Mouse (Mus musculus) kidney, adult 9 months (tissue): ENCODE measurements around the gene Gm28051.

Experiments used
- DNase-seq: peaks from one replicate; pipeline ENCODE4 v3.0.0; 2022

Gm28051 gene

DNA sequence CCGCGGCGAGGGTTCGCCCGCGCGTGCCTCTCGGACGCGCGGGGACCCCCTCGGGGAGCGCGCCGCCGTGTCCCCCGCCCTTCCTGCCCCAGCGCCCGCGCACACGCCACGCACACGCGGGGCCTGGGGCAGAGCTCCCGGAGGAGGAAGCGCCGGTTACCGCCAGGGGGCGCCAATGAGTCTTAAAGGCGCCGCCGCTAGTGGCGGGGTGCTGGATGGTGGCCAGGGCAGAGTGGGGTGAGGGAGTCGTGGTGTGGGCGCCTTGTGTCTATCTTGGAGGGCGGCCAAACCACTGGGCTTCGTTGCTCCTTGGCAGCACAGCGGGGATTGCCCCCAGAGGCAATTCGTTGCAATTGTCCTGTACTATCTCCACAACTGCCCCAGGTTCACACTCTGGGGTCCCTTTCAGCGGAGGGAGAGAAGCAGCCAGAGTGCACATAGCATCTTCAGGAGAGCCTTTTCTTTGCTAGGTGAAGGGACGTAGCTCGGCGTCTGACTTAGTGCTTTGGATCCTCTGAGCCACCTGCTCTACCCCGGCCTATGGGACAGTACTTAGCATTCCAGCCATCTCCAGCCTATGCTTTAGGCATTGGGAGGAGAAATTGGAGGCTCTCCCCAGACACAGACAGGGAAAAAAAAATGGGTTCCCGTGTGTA, 52.2 kb downstream of the Gm28051 start:
- DNase-seq, result peak; percentile 85

DNA sequence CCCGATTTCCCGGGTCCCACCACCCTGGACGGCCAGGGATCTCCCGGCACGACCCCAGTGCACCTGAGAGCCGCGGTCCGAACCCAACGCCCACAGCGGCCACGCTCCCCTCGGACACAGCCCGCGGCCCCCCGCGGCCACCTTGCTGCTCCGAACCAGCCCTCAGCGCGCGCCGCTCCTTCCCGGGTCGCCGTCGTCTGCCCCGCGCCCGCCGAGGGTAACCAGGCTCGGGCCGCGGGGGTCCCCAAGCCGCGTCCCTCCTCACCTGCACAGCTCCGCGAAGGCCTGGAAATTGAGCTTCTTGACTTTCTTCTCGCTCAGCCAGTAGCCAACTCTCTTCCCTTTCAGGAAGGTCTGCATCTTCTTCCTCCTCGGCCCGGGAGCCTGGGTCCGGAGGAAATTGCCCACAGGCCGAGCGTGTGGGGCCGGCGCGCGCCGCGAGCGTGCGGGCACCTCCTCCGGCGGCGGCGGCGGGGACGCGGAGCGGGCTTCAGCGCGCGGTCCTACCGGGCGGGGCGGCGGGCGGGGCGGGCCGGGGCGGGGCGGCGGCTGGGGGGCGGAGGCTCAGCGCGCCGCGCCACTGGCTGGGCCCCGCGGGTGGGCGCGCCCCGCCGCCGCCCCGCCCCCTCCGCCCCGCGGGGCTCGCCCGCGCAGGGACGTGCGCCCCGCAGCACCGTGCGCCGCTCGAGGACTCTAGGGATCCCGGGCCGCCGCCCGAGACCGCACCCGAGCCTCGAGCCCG, 52.9 kb downstream of the Gm28051 start, which contains the start of gene Itpk1:
Itpk1 (minus strand) TSS at position 474 of the 742 bp plus-strand sequence.
- DNase-seq, result no peak

DNA sequence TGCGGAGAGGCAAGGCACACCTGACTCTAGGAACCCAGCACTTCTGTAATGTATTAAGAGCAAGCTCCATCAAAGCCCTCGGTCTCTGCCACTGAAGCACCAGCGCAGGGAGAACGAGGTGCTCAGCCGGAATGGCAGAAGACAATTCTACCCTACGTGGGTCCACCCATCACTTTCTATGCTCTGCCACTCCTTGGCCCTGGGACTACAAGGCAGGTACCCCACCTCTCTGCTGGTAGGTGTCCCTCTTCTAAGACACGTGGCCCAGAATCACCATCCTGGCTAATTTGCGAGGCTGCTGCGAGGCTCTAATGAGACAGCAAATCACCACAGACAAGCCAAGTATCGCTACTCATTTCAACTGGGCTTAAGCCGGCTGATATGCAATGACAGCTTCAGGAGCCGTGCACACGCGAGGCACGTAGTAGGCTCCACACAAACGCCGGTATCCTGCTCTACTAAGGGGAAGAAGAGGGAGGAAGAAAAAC, 53.6 kb downstream of the Gm28051 start:
- DNase-seq, result no peak

DNA sequence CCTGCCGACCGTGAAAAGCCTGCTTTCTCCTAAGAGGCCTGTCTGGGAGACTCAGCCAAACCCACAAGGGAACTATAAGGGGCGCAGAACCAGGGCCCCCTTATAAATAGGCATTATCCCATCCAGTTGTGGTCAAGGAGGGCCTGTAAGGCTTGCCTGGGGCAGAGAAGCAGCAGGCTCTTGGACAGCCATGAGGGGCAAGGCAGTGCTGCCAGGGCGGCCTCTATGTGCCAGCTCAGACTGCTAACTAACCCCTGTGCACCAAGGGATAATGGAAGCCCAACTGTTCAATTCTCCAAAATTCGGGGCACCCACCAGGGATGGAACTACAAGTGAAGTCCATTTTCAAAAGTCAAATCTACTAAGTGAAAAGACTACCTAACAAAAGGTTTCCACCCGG, 54.1 kb downstream of the Gm28051 start:
- DNase-seq, result no peak

DNA sequence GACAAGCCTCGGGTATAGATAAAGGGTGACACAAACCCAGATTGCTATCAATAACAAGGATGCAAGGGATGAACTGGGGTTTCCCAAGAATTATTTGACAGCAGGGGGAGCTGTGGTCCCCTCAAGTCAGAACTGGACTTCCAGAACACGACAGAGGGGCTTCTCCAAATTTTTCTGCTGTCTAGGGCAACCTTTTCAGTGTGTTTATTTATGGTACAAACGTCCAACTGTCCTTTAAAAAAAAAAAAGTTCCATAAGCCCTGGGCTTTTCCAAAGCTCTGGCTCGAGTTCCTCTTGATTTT, 54.5 kb downstream of the Gm28051 start:
- DNase-seq, result no peak

DNA sequence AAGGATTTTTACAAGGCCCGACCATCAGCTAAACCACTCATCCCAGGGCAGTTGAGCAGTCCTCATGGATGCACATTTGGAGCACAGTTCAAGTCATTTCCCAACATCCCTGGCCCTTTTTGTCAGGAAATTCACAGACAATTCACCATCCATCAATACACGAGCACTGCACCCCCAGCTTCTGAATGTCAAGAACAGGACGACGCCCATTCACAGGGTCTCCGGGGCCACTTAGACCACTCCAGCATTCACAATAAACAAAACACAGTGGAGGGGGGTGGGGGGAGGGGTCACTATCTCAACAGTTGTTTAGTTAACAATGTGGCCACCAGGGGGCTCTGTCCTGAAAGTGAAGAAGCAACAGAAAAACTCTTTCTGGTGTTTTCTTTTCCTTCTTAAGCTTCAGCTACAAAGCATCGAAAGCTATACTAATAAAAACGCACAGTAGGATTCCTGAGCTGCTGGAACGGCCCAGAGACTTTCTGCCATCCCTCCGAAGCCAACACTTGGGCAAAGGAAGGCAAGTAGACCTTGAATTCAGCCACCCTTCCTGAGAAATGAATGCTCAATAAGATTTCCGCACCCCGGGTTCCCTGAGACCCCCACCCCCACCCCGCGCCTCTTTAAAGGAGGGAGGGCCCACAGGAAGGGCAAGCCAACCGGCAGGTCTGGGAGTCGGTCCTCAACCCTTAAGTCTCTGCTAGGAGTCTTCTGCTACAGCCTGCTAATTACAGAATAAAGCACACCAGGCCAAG, 55.0 kb downstream of the Gm28051 start:
- peak; percentile 85 for DNase-seq

DNA sequence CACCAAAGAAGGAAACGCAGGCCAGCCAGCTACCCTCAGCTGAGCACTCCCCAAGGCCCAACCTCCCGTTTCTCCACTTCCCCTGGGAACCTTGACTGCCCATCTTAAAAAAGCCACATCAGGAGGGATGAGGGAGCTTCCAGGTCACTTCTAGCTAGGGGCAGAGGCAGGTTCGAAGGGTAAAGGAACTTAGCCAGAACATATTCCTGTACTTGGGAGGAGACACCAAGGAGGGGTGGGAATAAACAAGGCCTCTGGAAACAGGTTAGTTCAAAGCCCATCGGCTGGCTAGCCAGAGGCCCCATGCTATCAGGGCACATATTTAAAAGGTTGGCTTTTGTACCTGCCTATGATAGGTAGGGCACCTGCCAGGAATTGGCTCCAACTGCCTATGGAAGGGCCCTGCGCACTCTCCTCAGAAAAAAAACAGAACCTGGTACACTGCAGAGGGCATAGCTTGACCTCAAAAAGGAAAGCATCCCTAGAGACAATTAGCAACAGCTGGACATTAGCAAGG, 55.8 kb downstream of the Gm28051 start:
- DNase-seq, result no peak

DNA sequence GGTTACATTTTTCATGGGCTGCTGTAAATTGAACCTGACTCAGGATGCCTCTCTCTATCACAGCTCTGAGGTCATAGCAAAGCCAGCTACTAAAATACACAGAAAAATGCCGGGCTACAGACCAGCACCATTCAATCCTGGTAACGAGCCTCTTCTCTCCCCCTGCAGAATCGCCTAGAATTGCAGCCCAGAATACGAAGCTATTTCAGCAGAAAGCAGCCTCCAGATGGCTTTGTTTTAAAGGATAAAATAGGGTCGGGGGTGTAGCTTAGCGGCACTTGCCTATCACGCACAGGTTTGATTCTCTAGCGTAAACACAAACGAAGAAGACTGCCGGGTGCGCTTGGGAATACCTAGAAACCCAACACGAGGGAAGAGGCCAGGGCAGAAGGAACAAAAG, 57.1 kb downstream of the Gm28051 start:
- DNase-seq, result no peak

DNA sequence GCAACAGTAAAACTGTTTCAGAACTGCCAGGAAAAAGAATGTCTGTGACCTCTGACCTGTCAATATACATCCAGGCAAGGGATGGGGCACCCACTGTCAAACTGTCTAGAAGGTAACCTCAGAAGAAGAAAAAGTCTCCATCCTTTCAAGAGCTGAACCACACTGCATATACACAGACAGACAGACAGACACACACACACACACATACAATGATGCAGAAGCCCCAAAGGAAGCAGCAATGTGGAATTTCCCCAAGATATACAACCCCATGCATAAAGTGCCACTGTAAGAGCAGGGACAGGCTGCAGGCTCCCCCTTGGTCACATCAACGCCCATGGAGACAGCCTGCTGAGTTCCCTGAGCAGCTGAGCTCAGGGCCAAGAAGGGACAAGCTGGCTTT, 58.4 kb downstream of the Gm28051 start:
- no peak for DNase-seq

DNA sequence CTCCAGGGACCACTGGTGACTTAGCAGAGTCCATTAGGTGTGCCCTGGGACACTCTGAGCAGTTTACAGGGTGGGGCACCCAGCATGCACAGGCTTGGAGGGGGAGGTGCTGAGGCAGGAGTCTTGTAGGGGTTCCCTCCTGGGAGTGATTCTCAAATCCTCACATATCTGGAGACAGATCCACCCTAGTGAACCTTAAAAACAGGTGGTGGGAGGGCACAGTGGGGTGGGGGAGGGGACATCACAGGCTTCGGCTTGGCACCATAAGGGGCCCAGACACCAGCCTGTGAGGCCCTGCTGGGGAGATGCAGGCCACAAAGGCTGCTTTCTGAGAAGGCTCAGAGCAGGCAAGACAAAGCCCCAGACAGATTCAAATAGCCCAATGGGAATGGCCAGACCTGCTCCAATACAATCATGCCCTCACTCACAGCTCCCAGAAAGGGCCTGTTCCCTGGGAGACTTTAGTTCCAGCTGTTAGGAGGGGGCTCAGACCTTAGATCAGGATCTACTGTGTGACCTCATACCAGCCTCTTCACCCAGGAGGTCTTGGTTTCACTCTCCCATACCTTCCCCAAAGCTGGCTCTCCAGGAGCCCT, 59.4 kb downstream of the Gm28051 start:
- no peak for DNase-seq

DNA sequence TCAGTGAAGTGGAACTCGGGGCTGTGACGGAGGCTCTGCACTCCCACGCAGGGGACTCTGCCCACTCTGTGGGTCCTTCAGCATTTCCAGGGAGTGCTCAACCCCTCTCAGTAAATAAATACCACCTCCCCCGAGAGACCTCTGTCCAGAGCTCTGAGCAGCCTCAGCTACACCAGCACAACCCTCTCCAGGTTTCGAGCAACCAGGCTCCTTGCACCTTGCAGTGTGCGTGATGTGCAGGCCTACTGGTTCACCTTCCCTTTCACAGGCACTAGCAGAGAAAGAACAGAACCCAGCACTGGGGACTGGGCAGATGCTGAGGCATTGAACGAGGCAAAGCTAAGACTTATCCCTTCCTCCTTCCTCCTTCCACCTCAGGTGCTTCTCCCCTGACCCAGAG, 60.2 kb downstream of the Gm28051 start:
- DNase-seq, result no peak

DNA sequence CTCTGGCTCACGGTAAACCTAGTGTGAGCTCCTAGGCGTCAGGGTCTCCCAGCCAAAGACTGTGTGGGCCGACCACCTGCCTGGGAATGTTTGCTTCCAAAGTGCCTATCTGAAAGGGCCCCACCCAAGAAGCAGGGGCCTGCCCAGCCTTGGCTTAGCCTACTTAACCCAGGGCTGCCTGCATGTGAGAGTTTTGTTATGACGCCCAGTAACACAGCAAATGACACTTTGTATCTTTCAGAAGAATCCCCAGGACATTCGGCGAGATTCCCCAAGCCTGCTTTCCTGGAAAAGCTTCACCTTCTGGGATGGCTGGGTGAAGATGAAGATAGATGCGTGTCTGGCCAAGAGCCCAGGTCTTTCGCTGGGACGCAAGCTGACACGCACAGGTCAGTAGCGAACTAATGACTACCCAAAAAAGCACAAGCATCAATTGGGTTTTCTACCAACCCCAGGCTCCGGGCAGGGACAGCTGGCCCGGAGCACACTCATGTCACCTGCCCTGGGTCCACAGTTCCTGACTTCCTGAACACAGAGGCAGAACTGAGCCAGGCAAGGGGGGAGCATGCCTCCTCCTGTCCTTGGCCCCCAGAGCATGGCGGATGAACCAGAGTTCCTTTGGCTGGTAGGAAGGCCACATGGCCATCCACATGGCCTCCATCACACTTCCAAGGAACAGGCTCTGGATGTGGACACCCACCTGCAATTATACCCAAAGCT, 60.8 kb downstream of the Gm28051 start:
- no peak for DNase-seq

DNA sequence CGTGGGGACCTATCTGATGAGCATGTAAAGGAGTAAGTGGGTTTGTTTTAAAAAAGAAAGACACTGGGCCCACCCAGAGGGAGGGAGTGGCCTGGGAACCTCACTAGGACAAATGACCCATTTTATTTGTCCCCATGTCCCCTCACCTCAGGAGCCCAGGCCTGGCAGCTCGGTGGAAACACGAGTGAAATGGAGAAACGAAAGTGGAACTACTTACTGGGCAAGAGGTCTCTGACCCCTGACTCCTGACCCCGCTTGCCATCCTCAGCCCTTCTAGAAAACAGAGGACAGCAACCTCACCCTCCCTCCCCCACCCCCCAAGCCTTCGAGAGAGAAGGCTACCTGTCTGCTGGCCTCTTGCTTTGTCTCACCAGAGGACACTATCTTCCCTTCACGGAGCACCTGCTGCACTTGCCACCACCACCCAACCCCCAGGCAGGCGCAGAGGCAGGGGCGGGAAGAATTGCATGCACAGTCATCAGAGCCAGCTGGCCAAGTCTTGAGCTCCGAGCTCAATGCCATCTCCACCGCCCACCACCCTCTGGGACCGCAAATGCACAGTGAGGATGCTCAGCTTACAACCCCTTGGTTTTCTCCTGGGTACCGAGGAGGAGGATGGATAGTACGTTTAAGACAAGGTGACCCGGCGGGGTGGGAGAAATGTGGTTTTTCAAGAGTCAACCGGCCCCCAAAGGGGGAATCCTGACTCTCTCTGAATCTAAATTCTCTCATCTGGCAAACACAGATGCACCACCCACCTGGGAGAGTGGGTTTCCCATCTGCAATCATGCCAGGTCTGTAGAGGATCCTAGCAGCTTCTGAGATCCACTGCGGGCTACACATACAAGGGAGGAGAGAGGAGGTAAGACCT, 62.0 kb downstream of the Gm28051 start:
- DNase-seq, result no peak

DNA sequence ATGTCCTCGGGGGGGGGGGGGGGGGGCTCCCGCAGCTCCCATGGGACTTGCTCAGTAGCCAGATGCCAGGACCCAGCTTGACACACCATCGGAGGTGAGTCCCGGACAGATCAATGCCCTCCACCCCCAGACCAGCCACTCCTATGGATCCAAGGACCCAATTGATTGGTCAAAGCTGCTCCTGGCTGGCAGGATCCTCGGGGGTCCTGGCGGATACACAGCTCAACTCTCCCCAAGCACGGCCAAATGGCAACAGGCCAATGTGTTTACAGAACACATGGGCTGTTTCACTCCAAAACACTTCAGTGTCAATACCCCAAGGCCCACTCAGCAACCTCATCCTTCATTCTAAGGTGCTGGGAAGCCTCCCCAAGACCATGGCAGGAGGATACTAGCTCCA, 65.8 kb downstream of the Gm28051 start:
- DNase-seq, result no peak

DNA sequence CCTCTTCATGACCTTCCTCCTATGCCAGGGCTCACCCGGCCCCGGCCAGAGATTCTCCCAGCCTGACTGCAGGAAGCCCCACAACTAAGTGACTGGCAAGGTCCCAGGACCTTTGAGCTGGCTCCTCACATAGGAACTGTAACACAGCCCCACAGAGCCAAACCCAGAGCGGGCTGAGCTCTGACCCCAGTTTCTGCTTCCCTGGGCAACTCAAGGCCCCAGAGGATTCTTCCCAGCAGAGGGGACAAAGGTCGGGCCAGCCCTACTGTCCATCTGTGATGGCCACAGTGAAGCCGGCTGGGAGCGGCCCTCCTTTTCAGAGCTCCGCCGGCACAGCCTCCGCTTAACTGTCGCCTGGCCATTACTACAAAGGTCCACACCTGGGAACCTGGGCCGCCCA, 66.4 kb downstream of the Gm28051 start:
- DNase-seq, result peak; percentile 95

DNA sequence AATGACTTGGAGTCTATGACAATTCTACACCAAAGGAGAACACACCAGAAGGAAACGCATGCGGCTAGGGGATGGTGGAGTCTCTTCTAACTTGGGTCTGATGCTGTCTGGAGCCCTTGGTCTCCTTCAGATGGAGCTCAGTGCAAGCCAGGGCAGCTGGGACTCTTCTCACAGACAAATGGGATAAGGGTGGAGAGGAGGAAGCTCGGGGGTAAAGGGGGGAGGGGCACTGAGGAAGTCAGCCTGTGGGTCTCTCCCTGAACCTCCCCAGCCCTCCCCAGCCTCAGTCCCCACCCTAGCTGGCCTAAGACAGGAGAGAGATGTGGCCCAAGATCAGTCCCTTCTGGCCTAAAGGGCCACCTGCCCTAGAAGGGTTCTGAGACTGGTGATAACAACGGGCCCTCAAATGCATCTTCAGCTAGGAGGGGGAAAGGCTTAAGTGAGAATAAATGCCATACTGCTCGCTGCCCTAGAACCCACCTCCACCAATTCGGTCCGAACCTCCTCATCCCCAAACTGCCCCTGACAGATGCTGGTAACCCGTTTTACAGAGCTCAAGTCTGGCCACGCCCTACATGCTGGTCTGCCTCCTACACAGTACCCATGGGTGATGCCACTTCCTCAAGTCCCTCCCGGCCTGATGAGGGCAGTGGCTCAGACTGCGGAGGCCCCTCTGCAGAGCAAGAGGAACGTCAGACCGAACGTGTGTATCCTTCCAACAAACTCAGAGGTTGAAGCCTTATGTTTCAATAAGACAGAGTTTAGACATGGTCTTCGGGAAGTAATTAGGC, 67.6 kb downstream of the Gm28051 start:
- DNase-seq, result no peak

DNA sequence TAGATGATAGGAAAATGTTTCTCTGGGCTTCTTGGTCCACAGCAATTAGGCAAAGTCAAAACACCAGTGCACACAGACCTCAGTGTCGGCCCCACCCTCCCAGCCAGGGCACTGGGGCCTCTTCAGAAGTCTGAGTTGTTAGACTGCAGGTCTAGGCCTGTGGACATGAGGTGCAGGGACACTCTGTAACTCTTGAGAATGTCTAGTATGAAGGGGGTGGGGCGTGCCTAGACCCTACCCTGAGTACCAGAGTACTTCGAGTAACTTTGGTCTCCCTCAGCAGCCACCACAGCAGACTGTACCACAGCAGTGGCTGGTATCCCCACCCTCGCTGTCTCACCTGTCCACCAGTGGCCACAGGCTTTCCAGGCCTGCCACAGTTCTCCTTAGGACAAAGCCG, 71.2 kb downstream of the Gm28051 start:
- DNase-seq, result no peak

DNA sequence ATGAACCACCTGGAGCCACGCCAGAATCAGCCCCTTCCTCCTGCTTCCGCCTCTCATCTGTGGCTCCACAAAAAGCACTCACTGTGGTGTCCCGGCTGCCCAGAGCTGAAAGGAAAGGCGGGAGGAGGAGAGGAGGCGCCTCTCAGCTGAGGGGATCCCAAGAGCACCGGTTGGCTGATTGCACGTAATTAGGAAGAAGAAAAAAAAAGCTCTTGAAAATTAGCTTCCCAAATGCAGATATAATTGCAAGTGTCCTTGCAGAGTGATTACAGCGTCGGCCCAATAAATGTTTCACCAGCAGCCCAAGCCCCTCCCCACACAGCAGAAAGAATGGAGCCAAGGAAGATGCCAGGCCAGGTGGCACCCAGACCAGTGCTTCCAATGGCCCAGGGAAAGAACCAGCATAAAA, 72.0 kb downstream of the Gm28051 start:
- DNase-seq, result no peak

DNA sequence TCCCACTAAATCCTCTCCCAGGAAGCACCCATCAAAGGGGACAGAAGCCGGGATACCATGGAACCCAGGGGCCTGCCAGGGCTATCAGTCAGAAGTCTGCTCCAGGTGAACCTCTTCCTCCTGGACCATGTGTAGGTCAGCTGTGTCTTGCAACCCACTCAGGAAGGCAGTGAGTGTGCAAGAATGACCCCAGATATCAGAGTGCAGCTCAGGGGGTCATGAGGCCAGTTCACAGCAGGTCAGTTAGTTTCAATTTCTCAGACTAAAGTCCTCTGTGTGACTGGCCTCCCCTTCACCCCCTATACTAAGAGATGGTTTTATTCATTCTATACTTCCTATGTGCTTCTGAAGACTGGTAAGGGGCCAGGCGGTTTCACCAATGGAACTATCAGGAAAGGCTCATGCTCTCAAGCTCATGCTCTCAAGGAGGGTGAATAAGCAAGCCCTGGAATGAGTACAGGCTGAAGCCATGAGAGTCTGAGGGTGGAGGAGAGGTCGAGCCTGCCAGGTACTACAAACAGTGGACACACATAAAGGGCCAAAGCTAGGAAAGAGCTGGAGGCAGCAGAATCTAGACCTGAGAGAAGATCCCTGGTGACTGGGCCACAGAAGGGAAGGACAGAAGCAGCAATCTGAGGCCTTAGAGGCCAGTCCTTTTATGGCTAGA, 72.7 kb downstream of the Gm28051 start:
- DNase-seq, result no peak

DNA sequence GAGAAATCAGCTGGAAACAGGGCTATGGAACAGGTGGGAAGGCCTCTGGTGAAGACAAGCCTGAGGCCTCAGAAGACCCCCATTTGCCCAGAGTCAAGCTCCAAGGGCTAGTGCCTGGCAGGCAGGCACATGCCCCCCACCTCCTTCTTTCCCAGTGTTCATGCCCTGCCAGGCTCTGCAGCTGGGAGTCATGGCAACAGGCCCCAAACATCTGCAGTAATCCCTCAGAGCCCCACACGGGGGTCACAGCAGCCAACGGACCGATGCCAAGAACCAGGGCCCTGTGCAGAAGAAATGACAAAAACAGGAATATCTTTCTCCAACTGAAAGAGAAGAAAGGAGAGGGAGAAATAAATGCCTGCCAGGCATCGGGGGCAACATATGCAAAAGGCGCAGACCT, 73.6 kb downstream of the Gm28051 start:
- no peak for DNase-seq
